Mouse (Mus musculus) CH12.LX (cell line): ENCODE measurements at regions not wholly inside any gene's neighbourhood (a gene's known extent, or its start where the extent isn't known, plus 50 kb on each side); places are given as distances from the start of the nearest gene placed in this dataset.

Experiments
- DNase-seq: peaks from one replicate; pipeline ENCODE4 v3.0.0-alpha.2; 2013; ENCODE audit errors: extremely low read depth
- H3K27ac ChIP-seq: 2 replicates; pipeline ENCODE4 v1.5.1; 2012; ENCODE audit warnings: low read depth, mild to moderate bottlenecking, control low read depth, moderate library complexity; ENCODE audit not compliant: insufficient read depth
- H3K27me3 ChIP-seq: replicated peaks from 2 replicates; pipeline ENCODE3; 2012; ENCODE audit warnings: inconsistent platforms
- H3K36me3 ChIP-seq, 2 experiments: replicated peaks in 1 of 2; 2 replicates each; pipeline versions ENCODE3 to v1.6.1; 2012; ENCODE audit warnings: inconsistent platforms in 1 of 2, low read length in 1 of 2, mild to moderate bottlenecking in 1 of 2, mixed read lengths in 1 of 2, moderate library complexity in 1 of 2; ENCODE audit not compliant: control insufficient read depth in 1 of 2, insufficient read depth in 1 of 2
- H3K4me1 ChIP-seq, 2 experiments: 2 replicates each; pipeline ENCODE4 v1.6.1; 2012; ENCODE audit warnings: inconsistent platforms in 1 of 2, moderate library complexity in 1 of 2; ENCODE audit not compliant: insufficient read depth in 2 of 2, control insufficient read depth in 1 of 2
- H3K4me2 ChIP-seq: 2 replicates; pipeline ENCODE4 v1.6.1; 2012; ENCODE audit warnings: low read depth, mild to moderate bottlenecking, control low read depth; ENCODE audit not compliant: poor library complexity, insufficient read depth, severe bottlenecking
- H3K4me3 ChIP-seq, 3 experiments: fragments of 150-350 bp in 1 of 3; sonication (generic) in 1 of 3; replicated peaks in 1 of 3; 2 replicates each; pipeline versions ENCODE3 to v1.5.1; 2011 to 2012; ENCODE audit warnings: low read depth in 2 of 3, low read length in 2 of 3, mild to moderate bottlenecking in 2 of 3, moderate library complexity in 2 of 3, control low read depth in 1 of 3, improper control_type of control experiment in 1 of 3, inconsistent platforms in 1 of 3, mixed read lengths in 1 of 3; ENCODE audit not compliant: poor library complexity in 1 of 3
- H3K79me2 ChIP-seq: replicated peaks from 2 replicates; pipeline ENCODE4 v1.6.1; 2012; ENCODE audit warnings: mild to moderate bottlenecking, moderate library complexity; ENCODE audit not compliant: control insufficient read depth, poor library complexity, insufficient read depth, severe bottlenecking; ENCODE audit errors: extremely low read depth
- H3K9ac ChIP-seq: 2 replicates; pipeline ENCODE4 v1.6.1; 2012; ENCODE audit warnings: low read depth, mild to moderate bottlenecking, control low read depth, moderate library complexity; ENCODE audit not compliant: insufficient read depth
- H3K9me3 ChIP-seq: replicated peaks from 2 replicates; pipeline ENCODE3; 2012; ENCODE audit warnings: low read length, inconsistent platforms, mixed read lengths
- BHLHE40 ChIP-seq: IDR thresholded peaks from 2 replicates; pipeline ENCODE4 v1.6.1; 2011; ENCODE audit warnings: mild to moderate bottlenecking, low read depth, low read length, improper control_type of control experiment
- CHD2 ChIP-seq: IDR thresholded peaks from 2 replicates; pipeline ENCODE4 v1.6.1; 2011; ENCODE audit warnings: low read length, improper control_type of control experiment
- CTCF ChIP-seq, 2 experiments: IDR thresholded peaks in 1 of 2; conservative IDR thresholded peaks in 1 of 2; 2 replicates each; pipeline ENCODE4 v1.5.1; 2011 to 2012; ENCODE audit warnings: low read depth in 2 of 2, low read length in 2 of 2, improper control_type of control experiment in 1 of 2, inconsistent platforms in 1 of 2, mild to moderate bottlenecking in 1 of 2, moderate library complexity in 1 of 2
- E2F4 ChIP-seq: IDR thresholded peaks from 2 replicates; pipeline ENCODE4 v1.6.1; 2011; ENCODE audit warnings: low read depth, low read length, improper control_type of control experiment; ENCODE audit not compliant: insufficient replicate concordance
- ELF1 ChIP-seq: IDR thresholded peaks from 2 replicates; pipeline ENCODE4 v1.6.1; 2014; ENCODE audit warnings: low read depth, mild to moderate bottlenecking, inconsistent platforms, low read length, improper control_type of control experiment
- GABPA ChIP-seq: IDR thresholded peaks from 2 replicates; pipeline ENCODE4 v1.6.1; 2012; ENCODE audit warnings: low read depth, low read length, improper control_type of control experiment, inconsistent platforms; ENCODE audit not compliant: insufficient replicate concordance
- HCFC1 ChIP-seq: IDR thresholded peaks from 2 replicates; pipeline ENCODE4 v1.6.1; 2012; ENCODE audit warnings: low read depth, mild to moderate bottlenecking, inconsistent platforms, low read length, improper control_type of control experiment
- IRF4 ChIP-seq: IDR thresholded peaks from 2 replicates; pipeline ENCODE4 v1.6.1; 2014; ENCODE audit warnings: low read depth, mild to moderate bottlenecking, inconsistent platforms, low read length, improper control_type of control experiment
- JUN ChIP-seq: IDR thresholded peaks from 2 replicates; pipeline ENCODE4 v1.6.1; 2011; ENCODE audit warnings: low read depth, mild to moderate bottlenecking, low read length, improper control_type of control experiment, moderate library complexity; ENCODE audit not compliant: insufficient read depth
- JUND ChIP-seq: conservative IDR thresholded peaks from 2 replicates; pipeline ENCODE4 v1.6.1; 2011; ENCODE audit warnings: low read depth, low read length, improper control_type of control experiment
- KAT2A ChIP-seq: IDR thresholded peaks from 2 replicates; pipeline ENCODE4 v1.6.1; 2012; ENCODE audit warnings: low read length, improper control_type of control experiment, inconsistent platforms; ENCODE audit not compliant: insufficient replicate concordance
- MAFK ChIP-seq: IDR thresholded peaks from 2 replicates; pipeline ENCODE4 v1.6.1; 2011; ENCODE audit warnings: low read length, improper control_type of control experiment; ENCODE audit not compliant: insufficient replicate concordance
- MXI1 ChIP-seq: IDR thresholded peaks from 2 replicates; pipeline ENCODE4 v1.6.1; 2011; ENCODE audit warnings: mild to moderate bottlenecking, low read depth, low read length, improper control_type of control experiment
- MYC ChIP-seq: IDR thresholded peaks from 2 replicates; pipeline ENCODE4 v1.6.1; 2011; ENCODE audit warnings: low read depth, mild to moderate bottlenecking, improper control_type of control experiment, low read length
- NELFE ChIP-seq: IDR thresholded peaks from 2 replicates; pipeline ENCODE4 v1.6.1; 2011; ENCODE audit warnings: low read depth, low read length, improper control_type of control experiment
- NRF1 ChIP-seq: IDR thresholded peaks from 2 replicates; pipeline ENCODE4 v1.6.1; 2014; ENCODE audit warnings: low read depth, mild to moderate bottlenecking, inconsistent platforms, low read length, improper control_type of control experiment, moderate library complexity
- PAX5 ChIP-seq: IDR thresholded peaks from 2 replicates; pipeline ENCODE4 v1.6.1; 2012; ENCODE audit warnings: low read length, inconsistent platforms, mixed read lengths
- POLR2A ChIP-seq: IDR thresholded peaks from 2 replicates; pipeline ENCODE4 v1.6.1; 2011; ENCODE audit warnings: low read depth, mild to moderate bottlenecking, improper control_type of control experiment, low read length
- RCOR1 ChIP-seq: conservative IDR thresholded peaks from 2 replicates; pipeline ENCODE4 v1.6.1; 2012; ENCODE audit warnings: low read depth, mild to moderate bottlenecking, inconsistent platforms, low read length, improper control_type of control experiment
- SMC3 ChIP-seq: IDR thresholded peaks from 2 replicates; pipeline ENCODE4 v1.6.1; 2011; ENCODE audit warnings: low read depth, low read length, improper control_type of control experiment
- TCF12 ChIP-seq: IDR thresholded peaks from 2 replicates; pipeline ENCODE4 v1.6.1; 2014; ENCODE audit warnings: low read depth, mild to moderate bottlenecking, inconsistent platforms, low read length, improper control_type of control experiment
- UBTF ChIP-seq: IDR thresholded peaks from 2 replicates; pipeline ENCODE4 v1.6.1; 2012; ENCODE audit warnings: low read depth, mild to moderate bottlenecking, inconsistent platforms, low read length, improper control_type of control experiment, moderate library complexity
- USF1 ChIP-seq: IDR thresholded peaks from 2 replicates; pipeline ENCODE4 v1.6.1; 2014; ENCODE audit warnings: low read depth, mild to moderate bottlenecking, inconsistent platforms, low read length, improper control_type of control experiment
- USF2 ChIP-seq: conservative IDR thresholded peaks from 2 replicates; pipeline ENCODE4 v1.6.1; 2011; ENCODE audit warnings: low read depth, low read length, improper control_type of control experiment
- dilution Hi-C: fragments of 300-500 bp; cut with MboI; formaldehyde crosslinking; loops from 2 replicates; pipeline ENCODE4 v1.14.3; 2020; ENCODE audit warnings: low sequenced_read_pairs; ENCODE audit not compliant: extremely low pct_unique_long_range_greater_than_20kb, extremely low pct_ligation_motif_present
- in situ Hi-C: fragments of 300-500 bp; cut with MboI; formaldehyde crosslinking; loops from 3 replicates; pipeline ENCODE4 v1.14.3; 2019; ENCODE audit warnings: low sequenced_read_pairs, low pct_ligation_motif_present, low pct_unique_long_range_greater_than_20kb, mixed read lengths

DNA sequence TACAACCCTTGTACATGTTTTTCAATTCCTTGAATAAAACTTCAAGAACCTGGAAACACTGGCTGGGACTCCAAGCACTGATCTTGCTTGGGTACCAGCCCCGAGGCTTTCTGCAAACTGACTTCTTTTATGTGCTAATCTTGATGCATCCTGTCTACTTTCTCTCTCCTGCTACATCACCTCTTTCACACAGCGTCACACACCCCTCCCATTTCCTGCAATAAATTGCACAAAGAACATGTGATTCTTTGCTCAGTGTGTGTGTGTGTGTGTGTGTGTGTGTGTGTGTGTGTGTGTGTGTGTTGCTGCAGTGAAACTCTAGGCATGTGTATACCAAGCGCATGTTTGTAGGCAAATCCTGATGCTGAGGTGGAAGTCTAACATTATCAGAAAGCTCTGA lies 487.7 kb upstream of the Hs6st1 start:
- Histone ChIP-seq H3K9me3 (no peaks in the 10 kb centered on the region), H3K4me1 (no peaks in the 10 kb centered on the region), H3K79me2 (no peaks in the 10 kb centered on the region), H3K4me3 (no peak overlapping the region), H3K27ac (no peak overlapping the region), H3K36me3 (no peaks in the 10 kb centered on the region), H3K4me2 (no peak overlapping the region), H3K9ac (no peak overlapping the region), H3K27me3 (no peaks in the 10 kb centered on the region)
- dilution Hi-C loops, result no loop called here
- TF ChIP-seq MAFK, result no peak
- TF ChIP-seq MXI1, result no peak
- no peak for TF ChIP-seq JUND
- TF ChIP-seq JUN, result no peak
- TF ChIP-seq TCF12, result no peak
- no peak for TF ChIP-seq CTCF (conservative IDR thresholded peaks at IDR 0.05 in 1 of 2, IDR thresholded peaks at IDR 0.05 in 1 of 2; ENCODE audit: low read depth in 2 of 2, low read length in 2 of 2)
- no peak for TF ChIP-seq HCFC1
- no peak for TF ChIP-seq NRF1
- TF ChIP-seq SMC3, result no peak
- no peak for TF ChIP-seq USF1
- TF ChIP-seq UBTF, result no peak
- TF ChIP-seq RCOR1, result no peak
- no peak for TF ChIP-seq CHD2
- no peak for TF ChIP-seq IRF4
- DNase-seq, result no peak
- in situ Hi-C loops, result no loop called here

DNA sequence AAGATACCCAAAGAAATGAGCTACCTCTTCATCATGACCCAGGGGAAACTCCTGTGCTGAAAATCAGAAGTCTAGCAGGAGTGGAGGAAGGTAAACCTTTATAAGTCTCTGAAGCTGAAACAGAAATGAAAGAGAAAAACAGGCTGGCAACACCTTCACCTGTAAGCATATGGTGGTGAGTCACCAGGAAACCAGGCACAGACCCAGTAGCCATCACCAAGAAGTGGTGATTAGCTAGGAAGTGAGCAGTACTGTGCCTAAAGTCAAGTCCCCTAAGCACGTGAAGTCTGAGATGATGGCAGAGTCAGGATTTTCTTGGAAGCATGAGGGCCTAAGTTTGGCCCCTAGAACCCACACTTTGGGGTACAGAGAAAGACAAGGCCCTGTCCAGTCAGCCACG lies 480.3 kb upstream of the Hs6st1 start:
- dilution Hi-C loops, result no loop called here
- Histone ChIP-seq H3K4me3 (no peak overlapping the region), H3K4me1 (peaks cover 0 to 8% of the 10 kb centered on the region in 2 experiments; a peak in 3 of 4 replicates), H3K9ac (no peak overlapping the region), H3K36me3 (no peaks in the 10 kb centered on the region), H3K27me3 (no peaks in the 10 kb centered on the region), H3K27ac (no peak overlapping the region), H3K9me3 (no peaks in the 10 kb centered on the region), H3K79me2 (no peaks in the 10 kb centered on the region), H3K4me2 (no peak overlapping the region)
- TF ChIP-seq USF1, result no peak
- no peak for TF ChIP-seq ELF1
- no peak for TF ChIP-seq HCFC1
- no peak for TF ChIP-seq JUND
- TF ChIP-seq GABPA, result no peak
- TF ChIP-seq MYC, result no peak
- no peak for TF ChIP-seq PAX5
- no peak for TF ChIP-seq KAT2A
- TF ChIP-seq NELFE, result no peak
- TF ChIP-seq BHLHE40, result no peak
- TF ChIP-seq UBTF, result no peak
- no peak for TF ChIP-seq NRF1
- no peak for TF ChIP-seq USF2
- TF ChIP-seq POLR2A, result no peak
- TF ChIP-seq E2F4, result no peak
- no peak for DNase-seq
- in situ Hi-C loops, result no loop called here
